Mouse (Mus musculus): ENCODE results near the gene Cdkn2aipnl. TPM values are rescaled to one million over a fixed set of nuclear protein-coding genes. Genes with fewer than 3 reads are reported as not detected.

Gene Cdkn2aipnl
- polyA plus RNA-seq, 1 experiment from 2014 or later = 87.0 TPM

DNA sequence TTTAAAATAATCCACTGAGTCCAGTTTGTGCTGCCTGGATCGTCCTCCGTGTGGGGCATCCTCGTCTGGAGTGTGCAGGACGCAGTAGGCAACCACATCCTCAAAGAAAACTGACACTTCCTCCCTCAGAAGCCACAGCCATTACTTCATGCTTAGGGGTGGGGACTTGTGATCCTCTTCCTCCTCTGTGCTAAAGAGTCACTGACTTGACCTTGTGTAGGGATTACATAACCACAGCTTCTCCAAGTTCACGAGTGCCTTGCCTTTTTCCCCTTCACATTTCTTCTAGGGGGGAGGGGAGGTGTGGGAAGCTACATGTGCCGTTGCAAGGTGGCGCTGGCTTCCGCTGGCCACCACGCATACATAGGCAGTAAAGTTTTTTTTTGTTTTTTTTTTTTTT, 35.7 kb upstream of the Cdkn2aipnl start:
- H3K27me3 ChIP-seq (replicated peaks; ENCODE audit: control insufficient read depth, insufficient read depth, low read length) = no peaks in the 10 kb centered on the region
- no peak overlapping the region for H3K9ac ChIP-seq (ENCODE audit: low read depth, low read length)
- H3K4me2 ChIP-seq (ENCODE audit: low read depth, low read length) = no peak overlapping the region
- no peaks in the 10 kb centered on the region for H3K9me3 ChIP-seq (ENCODE audit: control insufficient read depth, low read length)
- H3K36me3 ChIP-seq (ENCODE audit: control insufficient read depth, insufficient read depth, low read length) = no peaks in the 10 kb centered on the region
- H3K27ac ChIP-seq (ENCODE audit: low read length) = no peak overlapping the region
- H3K4me1 ChIP-seq (ENCODE audit: control insufficient read depth, insufficient read depth, low read length) = no peaks in the 10 kb centered on the region
- ATAC-seq = no peak
- no peak overlapping the region for H3K4me3 ChIP-seq (ENCODE audit: low read length)
- WGBS = 84% methylated on average over 9 of the region's 9 CpGs

DNA sequence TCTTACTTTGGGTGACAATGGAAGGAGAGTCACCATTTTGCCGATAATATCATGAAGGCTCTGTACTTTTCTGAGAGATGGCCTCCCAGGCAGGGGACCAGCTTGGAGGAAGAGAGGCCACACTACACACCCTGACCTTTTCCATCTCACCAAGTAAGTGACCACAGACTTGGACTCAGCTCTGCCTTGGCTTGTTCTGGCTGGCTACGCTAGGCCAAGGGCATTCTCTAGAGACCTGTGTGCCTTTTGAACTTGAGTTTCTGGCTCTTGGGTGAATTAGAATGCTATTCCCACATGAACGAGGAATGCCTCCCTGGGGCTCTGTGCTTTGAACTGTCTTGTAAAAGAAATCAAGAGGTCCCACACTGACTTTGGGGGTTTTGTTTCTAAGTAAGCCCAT, 33.2 kb upstream of the Cdkn2aipnl start:
- H3K36me3 ChIP-seq (ENCODE audit: control insufficient read depth, insufficient read depth, low read length) = no peaks in the 10 kb centered on the region
- no peak overlapping the region for H3K4me3 ChIP-seq (ENCODE audit: low read length)
- 81% methylated on average over 3 of the region's 3 CpGs for WGBS
- H3K4me2 ChIP-seq (ENCODE audit: low read depth, low read length) = no peak overlapping the region
- H3K27ac ChIP-seq (ENCODE audit: low read length) = no peak overlapping the region
- H3K4me1 ChIP-seq (ENCODE audit: control insufficient read depth, insufficient read depth, low read length) = no peaks in the 10 kb centered on the region
- H3K27me3 ChIP-seq (replicated peaks; ENCODE audit: control insufficient read depth, insufficient read depth, low read length) = no peaks in the 10 kb centered on the region
- no peak for ATAC-seq
- no peaks in the 10 kb centered on the region for H3K9me3 ChIP-seq (ENCODE audit: control insufficient read depth, low read length)
- no peak overlapping the region for H3K9ac ChIP-seq (ENCODE audit: low read depth, low read length)

GRCm38 (mm10) chr11:51935636-51936434, 31.6 kb upstream of the Cdkn2aipnl start:
- H3K4me1 ChIP-seq (ENCODE audit: control insufficient read depth, insufficient read depth, low read length) = no peaks in the 10 kb centered on the region; the same call in 1 of the 2 replicates
- no peaks in the 10 kb centered on the region for H3K36me3 ChIP-seq (ENCODE audit: control insufficient read depth, insufficient read depth, low read length)
- 54% methylated on average over 5 of the region's 5 CpGs for WGBS
- no peak overlapping the region for H3K27ac ChIP-seq (ENCODE audit: low read length)
- H3K27me3 ChIP-seq (replicated peaks; ENCODE audit: control insufficient read depth, insufficient read depth, low read length) = no peaks in the 10 kb centered on the region
- no peak for ATAC-seq
- no peak overlapping the region for H3K9ac ChIP-seq (ENCODE audit: low read depth, low read length)
- no peak overlapping the region for H3K4me2 ChIP-seq (ENCODE audit: low read depth, low read length)
- H3K9me3 ChIP-seq (ENCODE audit: control insufficient read depth, low read length) = no peaks in the 10 kb centered on the region
- H3K4me3 ChIP-seq (ENCODE audit: low read length) = no peak overlapping the region

GRCm38 (mm10) chr11:51937361-51937781, 30.1 kb upstream of the Cdkn2aipnl start:
- H3K4me3 ChIP-seq (ENCODE audit: low read length) = no peak overlapping the region
- no peak overlapping the region for H3K4me2 ChIP-seq (ENCODE audit: low read depth, low read length)
- 68% methylated on average over 6 of the region's 6 CpGs for WGBS
- no peaks in the 10 kb centered on the region for H3K36me3 ChIP-seq (ENCODE audit: control insufficient read depth, insufficient read depth, low read length)
- no peaks in the 10 kb centered on the region for H3K27me3 ChIP-seq (replicated peaks; ENCODE audit: control insufficient read depth, insufficient read depth, low read length)
- no peaks in the 10 kb centered on the region for H3K9me3 ChIP-seq (ENCODE audit: control insufficient read depth, low read length)
- no peak for ATAC-seq
- H3K4me1 ChIP-seq (ENCODE audit: control insufficient read depth, insufficient read depth, low read length) = no peaks in the 10 kb centered on the region; the same call in 1 of the 2 replicates
- no peak overlapping the region for H3K9ac ChIP-seq (ENCODE audit: low read depth, low read length)
- no peak overlapping the region for H3K27ac ChIP-seq (ENCODE audit: low read length)

- WGBS = 81% methylated on average over 12 of the region's 12 CpGs
- ATAC-seq = no peak
- H3K4me2 ChIP-seq (ENCODE audit: low read depth, low read length) = no peak overlapping the region
These were observed 28.5 kb upstream of the Cdkn2aipnl start for GRCm38 (mm10) chr11:51938817-51939589.

DNA sequence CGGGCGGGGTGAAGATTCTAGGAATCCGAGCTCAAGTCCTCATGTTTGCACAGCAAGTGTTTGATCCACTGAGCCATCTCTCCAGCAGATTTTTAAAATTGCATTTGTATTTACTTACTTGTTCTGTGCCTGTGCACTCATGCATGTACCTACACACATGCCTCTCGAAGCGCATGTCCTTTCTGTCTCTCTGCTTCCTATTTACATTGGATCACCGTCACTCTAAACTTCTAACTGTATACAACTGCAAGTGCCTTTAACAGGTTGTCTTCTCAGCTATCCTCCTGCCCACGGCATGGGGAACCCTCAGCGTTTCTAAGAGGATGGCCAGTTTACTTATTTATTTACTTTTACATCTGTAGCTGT, 27.9 kb upstream of the Cdkn2aipnl start:
- no peak overlapping the region for H3K4me2 ChIP-seq (ENCODE audit: low read depth, low read length)
- H3K9me3 ChIP-seq (ENCODE audit: control insufficient read depth, low read length) = no peaks in the 10 kb centered on the region
- 64% methylated on average over 8 of the region's 8 CpGs for WGBS
- H3K36me3 ChIP-seq (ENCODE audit: control insufficient read depth, insufficient read depth, low read length) = no peaks in the 10 kb centered on the region
- H3K4me1 ChIP-seq (ENCODE audit: control insufficient read depth, insufficient read depth, low read length) = peaks cover 2% of the 10 kb centered on the region; the same call in 1 of the 2 replicates
- no peak overlapping the region for H3K27ac ChIP-seq (ENCODE audit: low read length)
- ATAC-seq = no peak
- H3K27me3 ChIP-seq (replicated peaks; ENCODE audit: control insufficient read depth, insufficient read depth, low read length) = no peaks in the 10 kb centered on the region
- H3K9ac ChIP-seq (ENCODE audit: low read depth, low read length) = no peak overlapping the region
- no peak overlapping the region for H3K4me3 ChIP-seq (ENCODE audit: low read length)

More at GRCm38 (mm10) chr11:51938817-51939589, 28.5 kb upstream of the Cdkn2aipnl start:
- Histone ChIP-seq H3K27me3 (replicated peaks; ENCODE audit: control insufficient read depth, insufficient read depth, low read length) (no peaks in the 10 kb centered on the region), H3K27ac (ENCODE audit: low read length) (peak overlapping the region; percentile 43; the same call in 1 of the 2 replicates), H3K4me1 (ENCODE audit: control insufficient read depth, insufficient read depth, low read length) (peaks cover 2% of the 10 kb centered on the region; the same call in 1 of the 2 replicates), H3K9ac (ENCODE audit: low read depth, low read length) (no peak overlapping the region), H3K9me3 (ENCODE audit: control insufficient read depth, low read length) (no peaks in the 10 kb centered on the region), H3K36me3 (ENCODE audit: control insufficient read depth, insufficient read depth, low read length) (no peaks in the 10 kb centered on the region), H3K4me3 (ENCODE audit: low read length) (no peak overlapping the region)

DNA sequence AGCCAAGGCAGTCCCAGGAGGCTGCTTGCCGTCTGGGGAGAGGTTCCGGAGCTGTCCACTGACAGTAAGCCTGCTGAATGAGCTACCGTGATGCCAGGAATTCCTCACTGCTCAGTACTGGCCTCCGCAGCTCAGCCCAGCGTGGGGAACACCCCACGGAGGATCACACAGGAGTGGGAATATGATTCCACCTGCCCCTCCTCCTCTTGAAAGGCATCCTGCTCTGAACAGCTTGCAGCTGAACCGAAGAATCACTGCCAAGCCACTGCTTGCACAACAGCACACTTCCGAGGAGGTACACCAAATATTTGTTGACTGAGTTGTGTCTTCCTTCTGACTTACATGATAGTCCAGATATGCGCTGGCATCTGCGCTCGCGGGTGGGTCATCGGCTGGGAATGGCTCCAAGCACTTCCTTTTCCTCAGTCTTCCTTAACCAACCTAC, 26.9 kb upstream of the Cdkn2aipnl start:
- H3K27ac ChIP-seq (ENCODE audit: low read length) = no peak overlapping the region
- WGBS = 58% methylated on average over 13 of the region's 13 CpGs
- H3K4me2 ChIP-seq (ENCODE audit: low read depth, low read length) = no peak overlapping the region
- no peaks in the 10 kb centered on the region for H3K36me3 ChIP-seq (ENCODE audit: control insufficient read depth, insufficient read depth, low read length)
- no peaks in the 10 kb centered on the region for H3K9me3 ChIP-seq (ENCODE audit: control insufficient read depth, low read length)
- no peak overlapping the region for H3K9ac ChIP-seq (ENCODE audit: low read depth, low read length)
- no peak for ATAC-seq
- H3K4me3 ChIP-seq (ENCODE audit: low read length) = no peak overlapping the region
- H3K4me1 ChIP-seq (ENCODE audit: control insufficient read depth, insufficient read depth, low read length) = peaks cover 7% of the 10 kb centered on the region; the same call in 1 of the 2 replicates
- no peaks in the 10 kb centered on the region for H3K27me3 ChIP-seq (replicated peaks; ENCODE audit: control insufficient read depth, insufficient read depth, low read length)

DNA sequence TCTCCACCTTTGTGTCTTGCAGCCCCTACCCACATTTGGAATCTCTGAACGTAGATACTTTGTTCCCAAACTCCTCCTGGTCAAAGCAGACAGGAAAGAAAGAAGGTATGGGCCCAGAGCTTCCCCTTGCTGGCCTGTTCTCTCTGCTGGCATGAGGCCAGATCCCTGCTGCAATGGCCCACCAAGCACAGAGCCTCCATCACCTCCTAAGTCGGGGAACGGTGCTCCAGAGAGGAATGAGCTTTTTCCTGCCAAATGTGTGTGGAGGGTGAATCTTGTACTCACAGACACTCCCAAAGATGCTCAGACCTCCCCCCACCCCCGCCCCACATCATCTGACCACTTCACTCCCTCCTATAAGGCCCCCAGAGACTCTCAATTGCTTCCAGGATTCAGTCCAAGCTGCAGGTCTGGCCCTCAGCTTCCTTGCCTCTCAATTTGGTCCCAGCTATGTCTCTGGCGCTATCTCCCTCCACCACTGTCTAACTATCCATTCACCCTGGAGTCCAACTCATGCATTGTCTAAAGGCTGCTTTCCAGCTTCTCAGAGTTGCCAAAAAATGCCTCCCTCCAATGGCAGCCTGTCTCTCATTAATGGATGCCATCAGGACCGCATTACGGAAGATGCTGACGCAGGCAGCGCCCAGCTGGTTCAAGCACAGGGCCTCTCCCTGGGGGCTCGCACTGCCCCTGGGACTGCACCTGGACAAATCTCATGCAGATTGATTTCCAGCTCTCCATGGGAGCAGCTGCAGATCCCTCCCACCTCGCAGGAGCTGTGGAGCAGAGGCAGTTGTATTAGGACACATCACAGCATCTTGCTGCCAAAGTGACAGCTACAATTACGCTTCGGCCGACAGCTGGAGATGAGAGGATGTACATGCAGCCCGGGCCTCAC, 24.6 kb upstream of the Cdkn2aipnl start:
- WGBS = 52% methylated on average over 15 of the region's 15 CpGs
- peaks cover 7% of the 10 kb centered on the region; the same call in 1 of the 2 replicates for H3K4me1 ChIP-seq (ENCODE audit: control insufficient read depth, insufficient read depth, low read length)
- H3K4me3 ChIP-seq (ENCODE audit: low read length) = no peak overlapping the region
- no peak; the same call in 1 of the 2 replicates for ATAC-seq
- no peak overlapping the region for H3K9ac ChIP-seq (ENCODE audit: low read depth, low read length)
- no peaks in the 10 kb centered on the region for H3K36me3 ChIP-seq (ENCODE audit: control insufficient read depth, insufficient read depth, low read length)
- no peak overlapping the region for H3K4me2 ChIP-seq (ENCODE audit: low read depth, low read length)
- no peaks in the 10 kb centered on the region for H3K27me3 ChIP-seq (replicated peaks; ENCODE audit: control insufficient read depth, insufficient read depth, low read length)
- no peak overlapping the region for H3K27ac ChIP-seq (ENCODE audit: low read length)
- H3K9me3 ChIP-seq (ENCODE audit: control insufficient read depth, low read length) = no peaks in the 10 kb centered on the region

DNA sequence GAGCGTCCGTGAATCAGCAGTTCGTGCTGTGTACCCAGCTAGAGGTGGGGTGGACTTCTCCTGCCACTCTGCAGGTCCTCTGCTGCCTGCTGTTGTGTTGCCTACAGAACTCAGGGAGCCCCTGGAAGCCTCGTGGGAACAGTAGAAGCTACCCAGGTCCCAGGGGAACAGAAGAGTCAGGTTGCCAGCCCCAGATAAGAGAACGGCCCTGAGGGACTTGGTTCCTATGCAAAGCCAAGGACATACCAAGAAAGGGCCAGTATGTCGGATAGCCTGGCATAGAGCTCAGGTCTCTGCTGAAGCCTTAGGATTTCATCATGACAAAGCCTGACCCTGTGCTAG, 24.0 kb upstream of the Cdkn2aipnl start:
- H3K4me1 ChIP-seq (ENCODE audit: control insufficient read depth, insufficient read depth, low read length) = peaks cover 7% of the 10 kb centered on the region; the same call in 1 of the 2 replicates
- H3K4me3 ChIP-seq (ENCODE audit: low read length) = no peak overlapping the region
- ATAC-seq = no peak
- no peak overlapping the region for H3K4me2 ChIP-seq (ENCODE audit: low read depth, low read length)
- no peak overlapping the region for H3K9ac ChIP-seq (ENCODE audit: low read depth, low read length)
- WGBS = 51% methylated on average over 6 of the region's 6 CpGs
- H3K9me3 ChIP-seq (ENCODE audit: control insufficient read depth, low read length) = no peaks in the 10 kb centered on the region
- H3K27ac ChIP-seq (ENCODE audit: low read length) = no peak overlapping the region
- H3K27me3 ChIP-seq (replicated peaks; ENCODE audit: control insufficient read depth, insufficient read depth, low read length) = no peaks in the 10 kb centered on the region
- H3K36me3 ChIP-seq (ENCODE audit: control insufficient read depth, insufficient read depth, low read length) = no peaks in the 10 kb centered on the region

Data from intestine, embryonic 16.5 days (tissue).